Mouse (Mus musculus): ENCODE data around the gene Cacng7.

The Cacng7 gene

GRCm38 (mm10) chr7:3347366-3348287 is 14.9 kb downstream of the Cacng7 start:
- no peak for DNase-seq (ENCODE audit: low read depth)

DNA sequence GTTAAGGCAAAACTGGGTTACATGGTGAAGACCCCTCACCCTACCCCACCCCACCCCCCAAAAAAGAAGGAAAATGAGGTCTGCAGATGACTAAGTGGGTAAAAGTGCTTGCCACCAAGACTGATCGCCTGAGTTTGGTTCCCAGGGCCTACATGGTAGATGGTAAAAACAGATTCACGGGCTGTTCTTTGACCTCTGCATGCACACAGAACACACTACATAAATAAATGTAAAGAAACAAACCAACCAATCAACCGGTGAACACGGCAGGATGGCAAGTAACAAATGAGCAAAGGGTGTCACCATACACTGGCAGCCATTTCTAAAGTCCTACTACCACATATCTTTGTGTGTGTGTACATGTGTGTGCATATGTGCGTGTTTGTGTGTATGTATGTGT is 15.6 kb downstream of the Cacng7 start:
- DNase-seq (ENCODE audit: low read depth): no peak

DNA sequence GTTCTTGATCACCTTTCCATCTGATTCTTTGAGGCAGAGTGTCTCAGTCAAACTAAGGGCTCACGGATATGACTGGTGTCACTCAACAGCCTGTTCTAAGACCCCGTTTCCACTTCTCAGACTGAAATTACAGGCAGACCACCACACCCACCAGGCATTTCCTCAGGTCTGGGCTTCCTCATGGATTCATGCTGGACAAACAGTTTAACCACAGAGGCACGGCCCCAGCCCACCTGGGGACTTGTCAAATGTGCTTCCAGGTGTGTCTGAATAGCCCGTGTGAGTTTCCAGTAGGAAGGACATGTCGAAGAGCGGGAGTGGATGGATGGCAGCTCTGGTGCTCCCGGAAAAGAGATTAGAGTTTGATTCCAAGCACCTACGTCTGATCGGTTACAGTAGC is 17.0 kb downstream of the Cacng7 start:
- no peak for DNase-seq (ENCODE audit: low read depth)

GRCm38 (mm10) chr7:3351536-3351935 is 18.8 kb downstream of the Cacng7 start:
- DNase-seq (ENCODE audit: low read depth): no peak

- DNase-seq (ENCODE audit: low read depth): no peak
These were observed 22.1 kb downstream of the Cacng7 start for GRCm38 (mm10) chr7:3354850-3355249.

- no peak for DNase-seq (ENCODE audit: low read depth)
These were observed 27.9 kb downstream of the Cacng7 start for GRCm38 (mm10) chr7:3360678-3361077.

GRCm38 (mm10) chr7:3365547-3366279 is 33.0 kb downstream of the Cacng7 start:
- no peak for DNase-seq (ENCODE audit: low read depth)

GRCm38 (mm10) chr7:3366705-3367516 is 34.2 kb downstream of the Cacng7 start:
- DNase-seq (ENCODE audit: low read depth): no peak

- DNase-seq (ENCODE audit: low read depth): no peak
These were observed 34.8 kb downstream of the Cacng7 start for GRCm38 (mm10) chr7:3367569-3367968.

GRCm38 (mm10) chr7:3368311-3368710 is 35.6 kb downstream of the Cacng7 start:
- DNase-seq (ENCODE audit: low read depth): no peak

GRCm38 (mm10) chr7:3369189-3369588 is 36.4 kb downstream of the Cacng7 start:
- DNase-seq (ENCODE audit: low read depth): peak; percentile 86

- no peak for DNase-seq (ENCODE audit: low read depth)
These were observed 37.7 kb downstream of the Cacng7 start for GRCm38 (mm10) chr7:3370407-3370806.

DNA sequence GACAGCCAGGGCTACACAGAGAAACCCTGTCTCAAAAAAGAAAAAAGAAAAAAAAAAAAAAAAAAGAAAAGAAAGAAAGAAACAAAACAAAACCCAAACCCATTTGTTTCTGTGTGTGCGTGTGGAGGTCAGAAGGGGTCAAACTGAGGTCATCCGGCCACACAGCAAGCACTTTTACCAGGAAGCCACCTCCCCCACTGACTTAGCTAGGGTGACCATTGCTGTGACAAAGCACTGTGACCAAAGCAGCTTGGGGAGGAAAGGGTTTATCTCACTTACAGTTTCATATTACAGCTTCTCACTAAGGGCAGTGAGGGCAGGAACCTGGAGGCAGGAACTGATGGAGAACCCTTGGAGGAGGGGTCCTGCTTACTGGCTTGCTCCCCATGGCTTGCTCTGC is 39.6 kb downstream of the Cacng7 start:
- DNase-seq (ENCODE audit: low read depth): peak; percentile 74

- DNase-seq (ENCODE audit: low read depth): no peak
These were observed 41.0 kb downstream of the Cacng7 start for GRCm38 (mm10) chr7:3373754-3374153.

- DNase-seq (ENCODE audit: low read depth): peak; percentile 93
These were observed 44.1 kb downstream of the Cacng7 start for GRCm38 (mm10) chr7:3376831-3377230.

GRCm38 (mm10) chr7:3382123-3382522 is 49.4 kb downstream of the Cacng7 start:
- no peak for DNase-seq (ENCODE audit: low read depth)

GRCm38 (mm10) chr7:3384807-3385319 is 52.1 kb downstream of the Cacng7 start:
- no peak for DNase-seq (ENCODE audit: low read depth)

DNA sequence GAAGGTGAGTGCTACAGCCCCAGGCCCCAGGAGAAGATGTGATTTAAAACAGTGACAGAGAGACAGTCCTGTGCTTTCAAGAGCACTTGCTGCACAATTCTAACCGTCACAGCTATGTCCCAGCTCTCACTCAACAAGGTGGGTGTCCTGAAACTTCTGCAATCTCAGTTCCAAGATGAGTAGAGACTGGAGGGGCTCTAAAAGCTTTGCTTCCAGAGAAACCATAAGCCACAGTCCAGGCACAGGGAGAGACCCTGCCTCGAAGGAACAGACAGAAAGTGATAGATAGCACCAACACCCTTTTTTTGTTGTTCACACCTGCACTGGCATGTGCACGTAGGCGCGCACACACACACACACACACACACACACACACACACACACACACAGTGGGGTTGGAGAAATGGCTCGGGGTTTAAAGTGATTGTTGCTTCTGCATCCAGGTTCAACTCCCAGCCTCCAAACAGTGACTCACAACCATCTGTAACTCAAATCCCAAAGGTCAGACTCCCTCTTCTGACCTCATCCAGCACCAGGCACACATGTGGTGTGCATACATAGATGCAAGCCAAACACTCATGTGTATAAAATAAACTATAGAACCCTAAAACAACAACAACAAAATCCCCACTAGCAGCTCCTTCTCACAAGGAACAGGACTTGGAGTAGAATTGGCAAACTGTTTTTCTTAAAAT is 53.4 kb downstream of the Cacng7 start:
- no peak for DNase-seq (ENCODE audit: low read depth)

- no peak for DNase-seq (ENCODE audit: low read depth)
These were observed 55.0 kb downstream of the Cacng7 start for GRCm38 (mm10) chr7:3387761-3388160.

DNA sequence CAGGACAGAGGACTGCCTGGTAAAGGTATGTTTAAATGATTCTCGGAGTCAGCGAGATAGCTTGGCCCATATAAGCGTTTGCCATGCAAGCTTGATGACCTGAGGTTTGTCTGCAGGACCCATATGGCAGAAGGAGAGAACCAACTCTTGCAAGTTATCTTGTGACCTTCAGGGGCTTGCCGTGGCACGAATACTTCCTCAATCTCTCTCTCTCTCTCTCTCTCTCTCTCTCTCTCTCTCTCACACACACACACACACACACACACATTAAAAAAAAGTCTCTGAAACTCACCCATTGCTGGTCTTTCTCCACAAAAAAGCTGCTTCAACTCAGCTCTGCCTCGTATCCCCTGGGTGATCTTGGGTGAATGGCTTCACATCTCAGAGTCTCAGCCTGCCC is 56.1 kb downstream of the Cacng7 start:
- DNase-seq (ENCODE audit: low read depth): peak; percentile 43
